Mouse (Mus musculus) limb, embryonic 10.5 days (tissue): Measurements from ENCODE around the gene Olfr763. TPM values are rescaled to one million over a fixed set of nuclear protein-coding genes. Genes with fewer than 3 reads are reported as not detected.
"Not testable (repeated sequence)": the region's sequence is repeated elsewhere in the genome, so short reads cannot be mapped to it uniquely, and the experiment has no call there.

Experiments
- DNase-seq: peaks from one replicate; pipeline ENCODE4 v3.0.0-alpha.2; 2017; ENCODE audit warnings: low spot score
- H3K27ac ChIP-seq: fragments of 300-500 bp; sonication (generic); 2 replicates; pipeline ENCODE4 v1.5.1; 2016; ENCODE audit warnings: mild to moderate bottlenecking
- H3K27me3 ChIP-seq: fragments of 300-500 bp; sonication (generic); 2 replicates; pipeline ENCODE4 v1.6.1; 2016; ENCODE audit warnings: low read depth, mild to moderate bottlenecking; ENCODE audit not compliant: poor library complexity, severe bottlenecking
- H3K36me3 ChIP-seq: fragments of 300-500 bp; sonication (generic); 2 replicates; pipeline ENCODE4 v1.6.1; 2016; ENCODE audit warnings: mild to moderate bottlenecking, moderate library complexity
- H3K4me1 ChIP-seq: fragments of 300-500 bp; sonication (generic); 2 replicates; pipeline ENCODE4 v1.6.1; 2016
- H3K4me3 ChIP-seq: fragments of 300-500 bp; sonication (generic); 2 replicates; pipeline ENCODE4 v1.5.1; 2016; ENCODE audit warnings: mild to moderate bottlenecking, moderate library complexity
- H3K9me3 ChIP-seq: fragments of 300-500 bp; sonication (generic); replicated peaks from 2 replicates; pipeline ENCODE4 v1.6.1; 2016; ENCODE audit warnings: mild to moderate bottlenecking
- WGBS: fragments of 180-500 bp; shearing (Covaris S2); methylation state at CpG from one replicate; pipeline ENCODE4 v1.1.7; 2016; 5-methylcytosine and 5-hydroxymethylcytosine counted together
- polyA plus RNA-seq: library from polyadenylated mRNA; unstranded; fragments of >200 nt; fragmentation: Nextera tagmentation; extraction: Ambion mirVana; gene quantifications from 2 replicates; pipeline ENCODE4 v1.2.1, GENCODE M21; 2016

Gene Olfr763
- polyA plus RNA-seq, result not detected in 2 replicates

- 73% methylated on average over 2 of the region's 2 CpGs for WGBS
- Histone ChIP-seq H3K4me1 (no peaks in the 10 kb centered on the region), H3K36me3 (no peaks in the 10 kb centered on the region), H3K9me3 (no peaks in the 10 kb centered on the region), H3K27ac (no peak within 1 kb of the TSS), H3K27me3 (no peaks in the 10 kb centered on the region), H3K4me3 (no peak within 1 kb of the TSS)
- peak; percentile 10 for DNase-seq
Measured at GRCm38 (mm10) chr10:129010288-129010841, at the start of gene Olfr763. TSS of gene Olfr763 (plus strand) at chr10:129010791.

GRCm38 (mm10) chr10:128964961-128965360 is 45.6 kb upstream of the Olfr763 start:
- Histone ChIP-seq H3K36me3 (no peaks in the 10 kb centered on the region), H3K27me3 (no peaks in the 10 kb centered on the region), H3K9me3 (no peaks in the 10 kb centered on the region), H3K27ac (no peak overlapping the region), H3K4me1 (no peaks in the 10 kb centered on the region), H3K4me3 (no peak overlapping the region)
- 80% methylated on average over 2 of the region's 2 CpGs for WGBS
- no peak for DNase-seq

GRCm38 (mm10) chr10:128965871-128966270 is 44.7 kb upstream of the Olfr763 start:
- DNase-seq, result no peak
- Histone ChIP-seq H3K36me3 (no peaks in the 10 kb centered on the region), H3K4me1 (no peaks in the 10 kb centered on the region), H3K9me3 (no peaks in the 10 kb centered on the region), H3K27me3 (no peaks in the 10 kb centered on the region), H3K4me3 (no peak overlapping the region), H3K27ac (no peak overlapping the region)
- 92% methylated on average over 6 of the region's 6 CpGs for WGBS

- H3K36me3 ChIP-seq, result no peaks in the 10 kb centered on the region
- H3K4me1 ChIP-seq, result no peaks in the 10 kb centered on the region
- no peak for DNase-seq
- H3K4me3 ChIP-seq, result no peak overlapping the region
- 68% methylated on average over 1 of the region's 1 CpGs for WGBS
- H3K9me3 ChIP-seq, result no peaks in the 10 kb centered on the region
- no peaks in the 10 kb centered on the region for H3K27me3 ChIP-seq
- H3K27ac ChIP-seq, result no peak overlapping the region
Measured at GRCm38 (mm10) chr10:128968341-128968749, 42.2 kb upstream of the Olfr763 start.

GRCm38 (mm10) chr10:128970740-128971250 is 39.8 kb upstream of the Olfr763 start:
- WGBS, result 39% methylated on average over 1 of the region's 1 CpGs
- H3K27me3 ChIP-seq, result no peaks in the 10 kb centered on the region

GRCm38 (mm10) chr10:128972841-128973240 is 37.8 kb upstream of the Olfr763 start:
- Histone ChIP-seq H3K36me3 (no peaks in the 10 kb centered on the region), H3K4me3 (no peak overlapping the region), H3K27me3 (no peaks in the 10 kb centered on the region), H3K4me1 (peaks cover 14% of the 10 kb centered on the region), H3K27ac (no peak overlapping the region), H3K9me3 (no peaks in the 10 kb centered on the region)
- WGBS, result 80% methylated on average over 4 of the region's 4 CpGs
- DNase-seq, result no peak

More at GRCm38 (mm10) chr10:128970740-128971250, 39.8 kb upstream of the Olfr763 start:
- no peaks in the 10 kb centered on the region for H3K4me1 ChIP-seq
- H3K9me3 ChIP-seq, result no peaks in the 10 kb centered on the region
- H3K27ac ChIP-seq, result no peak overlapping the region
- H3K36me3 ChIP-seq, result no peaks in the 10 kb centered on the region
- no peak overlapping the region for H3K4me3 ChIP-seq
- DNase-seq, result no peak

GRCm38 (mm10) chr10:128976395-128976794 is 34.2 kb upstream of the Olfr763 start:
- DNase-seq, result no peak
- WGBS, result 50% methylated on average over 3 of the region's 3 CpGs
- Histone ChIP-seq H3K36me3 (no peaks in the 10 kb centered on the region), H3K9me3 (no peaks in the 10 kb centered on the region), H3K4me3 (no peak overlapping the region), H3K4me1 (peaks cover 42% of the 10 kb centered on the region), H3K27me3 (no peaks in the 10 kb centered on the region), H3K27ac (no peak overlapping the region)

GRCm38 (mm10) chr10:128977522-128978114 is 33.0 kb upstream of the Olfr763 start:
- 32% methylated on average over 9 of the region's 9 CpGs for WGBS
- DNase-seq, result peak; percentile 51
- no peaks in the 10 kb centered on the region for H3K36me3 ChIP-seq
- no peaks in the 10 kb centered on the region for H3K27me3 ChIP-seq
- H3K4me3 ChIP-seq, result no peak overlapping the region
- no peaks in the 10 kb centered on the region for H3K9me3 ChIP-seq
- peak overlapping the region; percentile 57; the same call in 1 of the 2 replicates for H3K27ac ChIP-seq
- peaks cover 42% of the 10 kb centered on the region for H3K4me1 ChIP-seq

GRCm38 (mm10) chr10:128980644-128981365 is 29.8 kb upstream of the Olfr763 start:
- no peaks in the 10 kb centered on the region for H3K36me3 ChIP-seq
- H3K27me3 ChIP-seq, result no peaks in the 10 kb centered on the region
- no peaks in the 10 kb centered on the region for H3K9me3 ChIP-seq
- H3K4me3 ChIP-seq, result no peak overlapping the region
- 71% methylated on average over 3 of the region's 3 CpGs for WGBS
- peak overlapping the region; percentile 66 for H3K27ac ChIP-seq
- peaks cover 42% of the 10 kb centered on the region for H3K4me1 ChIP-seq
- no peak for DNase-seq

GRCm38 (mm10) chr10:128989131-128989530 is 21.5 kb upstream of the Olfr763 start, which contains the start of gene Olfr9:
TSS of gene Olfr9 (plus strand) at chr10:128989431.
- H3K27me3 ChIP-seq, H3K4me3 ChIP-seq, H3K36me3 ChIP-seq, H3K9me3 ChIP-seq, H3K27ac ChIP-seq, H3K4me1 ChIP-seq, DNase-seq: not testable (repeated sequence)
- WGBS, result 28% methylated on average over 1 of the region's 1 CpGs

GRCm38 (mm10) chr10:128990129-128990850 is 20.3 kb upstream of the Olfr763 start:
- not testable (repeated sequence) for H3K4me1 ChIP-seq, H3K36me3 ChIP-seq, H3K27ac ChIP-seq, H3K27me3 ChIP-seq, DNase-seq, H3K9me3 ChIP-seq, H3K4me3 ChIP-seq
- WGBS, result 62% methylated on average over 7 of the region's 10 CpGs

- H3K27me3 ChIP-seq, result no peaks in the 10 kb centered on the region
- no peak overlapping the region for H3K4me3 ChIP-seq
- no peaks in the 10 kb centered on the region for H3K9me3 ChIP-seq
- H3K36me3 ChIP-seq, result no peaks in the 10 kb centered on the region
- DNase-seq, result no peak
- H3K4me1 ChIP-seq, result no peaks in the 10 kb centered on the region
- H3K27ac ChIP-seq, result no peak overlapping the region
Measured at GRCm38 (mm10) chr10:128990994-128991393, 19.6 kb upstream of the Olfr763 start.
